Mouse (Mus musculus) left cerebral cortex, postnatal 36 days (tissue): ENCODE data around the gene Htra3. TPM values are rescaled to one million over a fixed set of nuclear protein-coding genes. Genes with fewer than 3 reads are reported as not detected.

Experiments used
- DNase-seq, 2 experiments: peaks; one replicate each; pipeline ENCODE4 v3.0.0; 2021 to 2022; ENCODE audit warnings: low spot score in 2 of 2, mixed read lengths in 1 of 2
- intact Hi-C: fragments of 180-260 bp; cut with DNase I; formaldehyde crosslinking; loops from one replicate; pipeline ENCODE4 v1.15.1; 2025
- total RNA-seq, 2 experiments: library from RNA; stranded (reverse); gene quantifications; 2 replicates each; pipeline ENCODE4 v1.2.3; 2021

Gene Htra3
- total RNA-seq, 2 experiments from 2014 or later: 7.7 to 9.6 TPM

DNA sequence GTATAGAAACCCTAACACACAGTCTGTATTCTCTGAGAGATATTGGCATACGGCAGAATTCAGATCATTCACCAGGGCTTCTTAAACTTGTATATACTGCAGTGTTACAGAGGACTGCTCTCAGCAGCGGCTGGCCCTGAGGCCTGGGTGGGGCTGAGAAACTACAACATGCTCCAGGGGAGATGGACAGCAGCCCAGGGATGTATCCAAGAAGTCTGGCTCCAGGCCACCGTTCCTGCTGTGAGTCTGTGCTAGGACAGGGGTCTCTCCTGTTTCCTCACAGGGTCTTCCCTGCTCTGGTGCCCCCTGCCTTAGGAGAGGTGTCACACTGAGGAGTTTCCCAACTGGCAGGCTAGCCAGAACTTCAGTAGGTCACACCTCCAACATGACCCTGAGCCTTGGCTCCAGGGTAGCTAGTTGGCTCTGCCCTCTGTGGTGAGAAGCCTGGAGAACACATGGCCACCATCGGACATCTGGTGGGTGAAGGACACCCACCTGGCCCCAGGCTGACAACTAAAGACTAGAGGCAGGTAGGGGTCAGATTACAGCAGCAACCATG, 23.1 kb upstream of the Htra3 start:
- intact Hi-C loops: no loop called here
- no peak for DNase-seq

DNA sequence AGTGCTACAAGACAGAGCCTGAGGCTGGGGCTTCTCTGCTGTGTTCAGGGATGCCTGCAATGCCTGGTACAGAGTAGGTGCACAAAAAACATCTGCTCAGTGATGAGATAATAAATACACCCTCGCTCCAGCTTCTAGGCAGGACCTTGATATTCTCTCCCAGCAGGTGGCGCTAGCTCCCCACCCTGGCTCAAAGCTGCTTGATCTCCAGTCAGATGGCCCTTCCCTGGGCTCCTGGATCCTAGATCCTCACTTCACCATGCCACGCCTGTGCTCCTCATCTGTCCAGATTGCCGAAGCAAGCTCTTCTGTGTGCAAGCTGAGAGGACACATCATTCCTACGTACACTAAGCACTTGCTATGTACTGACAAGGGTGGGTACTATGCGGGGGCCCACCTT, 21.5 kb upstream of the Htra3 start:
- DNase-seq: peak; percentile 49 to 52
- intact Hi-C loops: no loop called here

DNA sequence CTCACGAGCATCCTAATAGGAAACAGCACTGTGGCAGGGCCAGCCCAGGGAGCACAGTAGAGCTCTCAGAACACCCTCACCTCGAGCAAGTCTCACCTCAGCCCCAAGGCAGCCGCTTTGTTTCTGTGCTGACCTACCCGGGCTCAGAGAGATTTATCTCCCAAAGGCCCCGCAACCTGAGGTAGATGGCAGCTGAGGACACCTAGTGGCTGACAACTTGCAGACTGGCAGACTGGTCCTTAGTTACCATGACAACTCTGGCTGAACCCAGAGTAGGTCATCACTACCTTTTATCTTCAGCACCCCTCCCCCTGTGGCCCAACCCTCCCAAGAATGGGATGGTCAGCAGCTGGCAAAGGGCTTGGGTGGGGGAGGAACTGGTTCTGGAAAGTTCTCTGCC, 16.2 kb upstream of the Htra3 start:
- no peak for DNase-seq
- intact Hi-C loops: no loop called here

DNA sequence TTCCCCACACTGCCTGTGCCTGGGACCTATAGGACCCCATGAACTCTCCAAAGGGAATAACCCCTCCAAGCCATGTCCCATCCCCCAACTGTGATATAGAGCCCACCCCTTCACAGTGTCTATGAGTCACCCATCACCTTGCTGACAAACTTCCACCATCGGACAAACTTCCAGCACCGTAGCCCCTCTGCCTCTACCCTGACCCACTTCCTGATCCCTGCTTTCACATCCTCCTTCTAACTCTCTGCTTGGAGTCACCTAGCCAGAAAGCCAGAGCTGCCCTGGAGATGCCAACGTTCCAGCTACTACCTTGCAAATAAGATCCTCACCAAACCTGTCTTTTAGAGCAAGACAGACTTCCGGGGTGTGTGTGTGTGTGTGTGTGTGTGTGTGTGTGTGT, 14.1 kb upstream of the Htra3 start:
- no peak for DNase-seq
- intact Hi-C loops: no loop called here

DNA sequence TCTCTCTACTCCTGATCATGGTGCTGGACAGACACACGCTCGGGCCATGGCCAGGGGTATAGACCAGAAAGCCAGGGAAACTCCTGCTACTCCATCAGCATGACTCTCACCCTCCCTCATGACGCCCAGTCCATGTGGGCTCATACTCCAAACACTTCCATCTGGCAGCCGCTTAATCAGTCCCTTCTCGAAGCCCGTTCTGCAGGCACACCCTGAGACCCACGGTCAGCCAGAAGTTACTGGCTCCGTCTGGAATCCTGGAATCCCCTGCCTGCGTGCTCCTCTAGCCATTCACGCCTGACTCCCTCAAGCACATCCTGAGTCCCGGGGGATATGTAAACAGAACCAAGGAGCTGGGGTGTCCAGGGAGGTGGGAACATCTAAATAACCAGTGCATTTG, 11.7 kb upstream of the Htra3 start:
- DNase-seq: no peak
- intact Hi-C loops: no loop called here

DNA sequence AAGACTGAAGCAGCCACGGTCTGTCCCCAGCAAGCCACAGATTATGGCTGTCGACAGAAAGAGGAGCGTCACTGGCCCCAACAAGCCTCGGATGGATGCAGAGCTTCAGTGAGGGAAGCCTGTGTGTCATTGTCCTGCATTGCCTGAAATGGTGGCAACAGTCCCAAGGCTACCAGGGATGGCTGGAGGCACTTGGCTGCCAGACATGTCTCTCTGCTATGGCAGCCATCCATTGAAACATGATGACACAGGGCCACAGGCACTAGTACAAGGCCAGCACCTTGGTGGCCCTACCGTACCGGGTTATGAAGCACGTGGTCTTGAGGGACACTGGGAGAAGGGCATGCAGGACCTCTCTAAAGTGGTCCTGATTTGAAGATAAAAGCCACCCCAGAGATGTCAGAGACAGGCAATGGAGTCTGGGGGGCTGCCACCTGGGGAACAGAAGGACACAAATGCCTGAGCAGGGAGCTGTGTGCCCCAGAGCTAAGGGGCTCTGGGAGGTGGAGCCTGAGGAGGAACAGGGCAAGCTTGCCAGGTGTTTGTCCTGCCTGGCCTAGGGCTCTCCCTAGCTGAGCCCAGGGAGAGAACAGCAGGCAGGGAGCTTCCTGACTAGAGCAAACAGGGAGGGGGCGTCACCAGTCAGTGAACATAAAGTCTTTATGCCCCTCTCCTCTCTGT, 11.0 kb upstream of the Htra3 start:
- DNase-seq: no peak
- intact Hi-C loops: no loop called here

DNA sequence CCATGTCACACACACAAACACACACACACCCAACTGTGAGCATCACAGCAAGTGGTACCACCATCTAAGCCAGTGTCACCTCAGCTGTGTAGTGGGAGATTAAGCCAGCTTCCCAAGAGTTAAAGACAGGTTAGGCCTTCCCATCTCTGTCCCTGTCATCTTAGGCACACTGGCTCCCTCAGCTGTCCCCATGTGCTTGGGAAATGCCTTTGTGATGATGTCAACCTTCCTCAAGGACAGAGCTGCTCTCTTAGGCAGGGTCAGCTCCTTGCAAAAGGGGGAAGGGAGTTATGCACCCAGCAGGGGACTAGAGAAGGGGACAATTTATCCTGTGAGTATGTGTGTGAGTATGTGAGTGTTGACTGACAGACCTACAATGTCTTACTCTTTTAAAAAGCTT, 9.8 kb upstream of the Htra3 start:
- no peak for DNase-seq
- intact Hi-C loops: no loop called here

DNA sequence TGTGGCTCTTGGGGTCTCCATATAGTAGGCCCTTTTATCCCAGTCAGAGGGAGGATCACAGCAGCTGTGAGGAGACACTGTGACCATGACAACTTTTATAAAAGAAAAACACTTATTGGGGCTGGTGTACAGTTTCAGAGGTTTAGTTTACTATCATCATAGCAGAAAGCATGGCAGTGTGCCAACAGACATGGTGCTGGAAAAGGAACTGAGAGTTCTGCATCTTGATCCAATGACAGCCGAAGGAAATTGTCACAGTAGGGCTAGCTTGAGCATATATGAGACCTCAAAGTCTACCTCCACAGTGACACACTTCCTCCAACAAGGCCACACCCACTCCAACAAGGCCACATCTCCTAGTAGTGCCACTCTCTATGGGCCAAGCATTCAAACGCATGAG, 9.3 kb upstream of the Htra3 start:
- intact Hi-C loops: no loop called here
- DNase-seq: no peak

DNA sequence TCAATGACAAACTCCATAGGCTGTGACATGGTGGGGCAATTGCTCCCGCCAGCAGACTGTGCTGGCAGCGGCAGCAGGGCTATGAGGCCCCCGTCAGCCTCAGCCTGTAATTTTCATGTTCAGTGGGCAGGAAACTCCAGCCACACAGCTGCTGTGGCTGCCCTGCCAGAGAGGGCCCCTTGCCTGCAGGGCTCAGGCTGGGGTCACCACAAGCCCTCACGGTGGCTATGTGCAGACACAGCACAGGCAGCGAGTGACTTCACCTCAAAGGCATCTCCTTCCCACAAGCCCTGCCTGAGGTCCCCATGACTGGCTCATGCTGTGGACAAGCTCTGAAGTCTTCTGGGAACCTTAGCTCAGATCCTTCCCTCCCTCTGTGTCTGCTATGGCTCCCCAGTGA, 7.5 kb upstream of the Htra3 start:
- DNase-seq: no peak
- intact Hi-C loops: no loop called here

DNA sequence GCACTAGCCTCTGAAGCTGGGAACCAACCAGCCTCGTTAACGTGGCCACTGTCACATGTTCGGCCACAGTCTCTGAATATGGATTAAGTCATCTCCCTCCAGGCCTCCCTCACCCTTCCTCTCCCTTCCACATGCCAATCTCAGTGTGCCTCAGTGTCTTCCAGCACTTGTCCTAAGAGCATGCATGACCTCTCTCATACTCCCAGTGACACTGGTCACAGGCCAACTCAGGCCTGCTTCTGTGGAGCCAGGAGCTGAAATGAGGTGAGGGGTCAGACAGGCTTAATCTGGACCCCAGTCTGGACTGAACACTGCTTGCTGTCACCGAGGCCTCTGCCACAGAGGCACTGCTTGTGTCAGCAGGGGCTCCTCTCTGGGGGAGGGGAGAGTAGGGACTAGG, 6.8 kb upstream of the Htra3 start:
- intact Hi-C loops: no loop called here
- no peak for DNase-seq

DNA sequence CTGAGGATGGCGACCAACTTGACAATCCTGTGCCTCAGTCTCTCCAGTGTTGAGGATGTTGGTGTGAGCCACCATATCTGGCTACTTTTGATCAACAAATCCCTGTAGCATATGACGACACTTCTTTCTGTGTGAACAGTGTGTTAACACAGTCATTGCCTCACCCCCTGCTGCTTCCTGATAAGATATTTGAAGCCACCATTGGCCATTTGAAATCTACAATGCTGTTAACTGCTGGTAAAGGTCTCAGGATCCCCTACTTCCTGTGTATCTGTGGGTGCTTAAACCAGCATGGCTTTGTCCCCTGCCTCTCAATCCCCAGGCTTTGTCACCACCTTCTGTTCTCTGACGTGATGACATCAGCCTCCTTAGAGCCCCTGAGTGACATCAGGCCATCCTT, 5.5 kb upstream of the Htra3 start:
- DNase-seq: no peak
- intact Hi-C loops: no loop called here

DNA sequence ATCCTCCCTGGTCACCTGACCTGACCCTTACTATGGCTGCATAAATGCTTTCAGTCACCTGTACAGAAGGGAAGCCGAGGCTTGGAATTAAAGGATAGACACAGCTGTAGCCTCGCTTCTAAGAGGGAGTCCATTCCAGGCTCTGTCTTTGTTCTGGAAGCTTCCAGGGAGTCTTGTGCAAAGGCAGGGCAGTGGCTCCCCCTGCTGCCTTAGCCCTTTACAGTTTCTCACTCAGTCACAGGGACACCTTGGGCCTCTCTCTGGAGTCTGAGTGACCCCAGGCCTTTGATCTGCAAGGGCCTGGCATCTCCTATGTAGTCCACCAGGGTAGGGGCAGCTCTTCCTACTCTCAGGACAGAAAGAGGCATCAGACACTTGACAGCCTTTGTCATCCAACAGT, 1.4 kb upstream of the Htra3 start:
- intact Hi-C loops: loop anchor here (5.0 kb wide), 1 partner anchor 84 kb away; no protein-coding TSS in a partner anchor
- DNase-seq: no peak

DNA sequence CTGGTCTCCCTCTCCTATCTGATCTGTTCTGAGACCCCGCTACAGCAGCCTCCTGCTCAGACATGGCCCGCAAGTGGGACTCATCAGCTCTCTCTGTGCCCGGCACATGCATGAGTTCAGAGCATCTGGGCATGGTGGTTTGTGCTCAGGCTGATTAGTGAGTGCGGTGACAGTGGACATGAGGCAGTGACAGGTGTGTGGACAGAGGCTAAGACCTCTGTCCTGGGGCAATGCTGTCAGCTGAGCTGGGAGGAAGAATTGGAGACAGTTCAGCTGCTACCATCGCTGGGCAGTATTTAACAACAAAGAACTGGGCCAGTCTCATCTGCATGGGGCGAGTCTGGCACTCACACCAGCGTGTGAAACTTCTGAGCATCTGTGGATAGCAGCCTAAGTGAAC, 2.6 kb downstream of the Htra3 start:
- intact Hi-C loops: no loop called here

DNA sequence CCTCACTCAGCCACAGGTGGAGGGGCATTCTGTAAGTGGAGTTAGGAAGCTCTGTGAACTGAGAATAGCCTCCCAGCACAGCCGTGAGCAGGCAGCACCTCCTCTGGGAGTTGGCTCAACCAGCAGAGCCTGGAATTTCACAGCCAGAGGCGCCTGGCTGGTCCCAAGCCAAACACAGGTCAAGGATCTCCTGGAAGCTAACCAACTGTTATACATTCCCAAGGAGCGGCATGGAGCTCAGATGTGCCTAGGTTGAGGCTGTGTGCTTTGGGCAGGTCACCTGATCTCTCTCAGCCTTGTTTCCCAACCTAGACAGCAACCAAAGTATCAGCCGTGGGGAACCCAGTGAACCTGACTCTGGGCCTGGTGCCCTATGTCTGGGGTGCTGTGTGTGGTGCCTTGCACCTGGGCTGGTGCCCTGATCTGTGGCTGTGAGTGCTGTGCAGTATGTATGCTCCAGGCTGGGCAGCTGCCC, 5.5 kb downstream of the Htra3 start:
- intact Hi-C loops: no loop called here
- DNase-seq: no peak

More for the DNA sequence above, 2.6 kb downstream of the Htra3 start:
- DNase-seq: no peak

DNA sequence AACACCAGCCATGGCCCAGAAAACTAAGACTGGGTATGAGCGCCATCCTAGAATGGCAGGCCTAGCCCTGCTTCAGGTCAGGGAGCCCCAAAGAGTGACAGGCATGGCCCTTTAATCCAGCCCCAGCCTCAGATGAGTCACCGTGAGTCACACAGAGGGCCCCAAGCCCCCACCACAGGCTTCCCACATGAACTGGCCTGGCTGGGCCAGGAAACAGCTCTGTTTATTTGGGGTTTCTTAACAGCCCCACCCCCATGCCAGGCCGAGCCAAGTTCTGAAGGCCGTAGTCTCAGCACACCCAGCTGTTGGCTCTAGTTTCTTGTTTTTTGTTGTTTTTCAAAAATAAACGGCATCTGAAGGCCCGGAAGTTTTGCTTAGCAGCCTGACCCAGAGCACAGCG, 6.5 kb downstream of the Htra3 start:
- DNase-seq: peak; percentile 25 to 37
- intact Hi-C loops: no loop called here

DNA sequence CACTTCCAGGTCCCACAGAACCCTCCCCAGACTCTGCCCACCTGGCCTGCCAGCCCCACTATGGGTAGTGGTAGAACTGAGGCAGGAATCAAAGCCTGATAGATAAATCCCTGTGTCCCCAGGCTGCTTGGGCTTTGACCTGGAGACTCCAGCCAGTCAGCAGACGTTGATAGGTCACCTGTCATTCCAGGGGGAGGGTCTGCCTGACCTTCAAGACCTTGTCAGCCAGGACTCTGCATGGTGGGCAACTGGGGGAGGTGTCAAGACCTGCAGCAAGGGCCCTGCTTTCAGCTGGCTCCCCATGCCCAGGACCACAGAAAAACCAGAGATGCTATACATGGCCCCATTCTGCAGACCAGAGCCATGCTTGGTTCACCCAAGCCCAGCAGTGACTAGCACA, 7.0 kb downstream of the Htra3 start:
- no peak for DNase-seq
- intact Hi-C loops: no loop called here

DNA sequence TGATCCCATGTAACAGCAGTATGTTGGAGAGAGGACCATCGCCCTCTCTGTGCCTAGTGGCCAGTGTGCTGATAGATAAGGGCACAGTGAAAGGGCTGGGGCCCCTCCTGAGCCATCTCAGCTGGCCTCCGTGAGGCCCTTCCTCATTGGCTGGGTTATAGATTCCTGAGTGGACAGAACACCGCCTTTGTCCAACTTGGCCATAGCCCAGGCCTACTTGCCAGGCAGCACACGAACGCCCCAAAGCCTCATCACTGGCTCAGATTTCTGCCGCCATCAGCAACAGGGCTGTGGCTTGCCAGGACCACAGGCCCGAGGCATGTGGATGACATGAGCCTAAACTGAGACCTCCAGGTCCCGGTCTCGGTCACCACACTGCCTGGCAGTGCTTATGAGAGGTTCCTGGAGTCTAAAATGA, 8.1 kb downstream of the Htra3 start:
- intact Hi-C loops: no loop called here

DNA sequence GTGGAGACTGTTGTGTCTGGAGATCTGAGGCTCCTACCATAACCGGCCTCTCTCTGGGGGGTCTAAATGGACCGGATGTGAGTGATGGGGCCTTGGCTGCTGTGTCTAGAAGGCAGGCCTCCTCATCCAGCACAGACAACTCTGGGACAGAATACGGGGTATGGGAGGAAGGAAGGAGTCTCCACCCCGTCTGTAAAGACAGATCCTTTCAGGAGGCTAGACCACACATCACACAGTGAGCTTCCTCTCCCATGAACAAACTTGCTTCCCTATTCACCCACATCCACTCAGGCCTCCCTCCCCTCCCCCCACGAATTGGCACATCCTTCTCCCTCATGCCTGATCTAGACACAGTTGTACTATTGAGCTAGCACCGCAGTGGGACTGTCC, 9.2 kb downstream of the Htra3 start:
- intact Hi-C loops: no loop called here
- DNase-seq: no peak

More for the DNA sequence above, 8.1 kb downstream of the Htra3 start:
- peak; percentile 39 to 46 for DNase-seq

DNA sequence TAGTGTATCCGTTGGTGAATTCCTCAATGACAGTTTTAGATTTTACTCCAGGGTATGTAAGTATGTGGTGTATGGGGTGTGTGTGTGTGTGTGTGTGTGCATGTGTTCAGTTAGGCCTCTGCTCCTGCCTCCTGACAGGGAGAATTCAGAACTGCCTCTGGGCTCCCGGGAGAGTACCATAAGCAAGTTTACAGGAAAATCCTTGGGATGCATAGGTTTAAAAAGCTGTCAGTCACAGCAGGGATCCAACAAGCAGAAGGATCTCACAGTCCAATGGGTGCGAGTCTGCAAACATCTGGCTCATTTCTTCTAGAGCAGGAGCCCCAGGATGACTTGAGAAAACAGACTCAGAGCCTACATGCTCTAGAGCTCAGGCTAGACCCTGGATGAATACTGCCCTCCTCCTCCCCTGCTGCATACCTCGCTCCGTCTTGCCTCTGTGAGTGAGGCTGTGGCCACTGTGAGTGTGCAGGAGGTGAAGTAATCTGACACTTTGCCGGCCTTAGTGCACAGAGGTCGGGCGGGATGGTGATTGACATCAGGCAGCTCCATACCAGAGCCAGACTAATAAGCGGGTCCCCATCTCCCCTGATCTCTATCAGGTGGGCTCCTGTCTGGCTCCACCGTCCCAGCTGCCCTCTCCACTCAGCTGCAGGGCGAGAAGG, 9.7 kb downstream of the Htra3 start:
- no peak for DNase-seq
- intact Hi-C loops: no loop called here

DNA sequence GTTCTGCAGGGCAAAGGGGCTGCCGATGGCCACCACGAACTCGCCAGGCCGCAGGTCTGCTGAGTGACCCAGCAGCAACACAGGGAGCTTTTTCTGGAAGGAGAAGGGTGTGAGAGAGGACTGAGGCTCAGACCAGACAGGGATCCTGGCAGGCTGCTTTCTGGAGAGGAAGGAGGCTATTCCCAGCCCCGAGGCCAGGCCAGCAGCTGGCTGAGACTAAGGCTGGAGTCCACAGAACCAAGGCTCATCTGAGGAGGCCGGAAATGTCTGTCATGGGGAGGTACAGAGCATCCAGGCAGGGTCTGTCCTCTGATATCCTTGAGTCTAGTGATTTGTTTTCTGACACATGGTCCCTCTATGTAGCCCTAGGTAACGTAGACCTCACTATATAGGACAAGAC, 13.4 kb downstream of the Htra3 start:
- no peak for DNase-seq
- intact Hi-C loops: no loop called here

DNA sequence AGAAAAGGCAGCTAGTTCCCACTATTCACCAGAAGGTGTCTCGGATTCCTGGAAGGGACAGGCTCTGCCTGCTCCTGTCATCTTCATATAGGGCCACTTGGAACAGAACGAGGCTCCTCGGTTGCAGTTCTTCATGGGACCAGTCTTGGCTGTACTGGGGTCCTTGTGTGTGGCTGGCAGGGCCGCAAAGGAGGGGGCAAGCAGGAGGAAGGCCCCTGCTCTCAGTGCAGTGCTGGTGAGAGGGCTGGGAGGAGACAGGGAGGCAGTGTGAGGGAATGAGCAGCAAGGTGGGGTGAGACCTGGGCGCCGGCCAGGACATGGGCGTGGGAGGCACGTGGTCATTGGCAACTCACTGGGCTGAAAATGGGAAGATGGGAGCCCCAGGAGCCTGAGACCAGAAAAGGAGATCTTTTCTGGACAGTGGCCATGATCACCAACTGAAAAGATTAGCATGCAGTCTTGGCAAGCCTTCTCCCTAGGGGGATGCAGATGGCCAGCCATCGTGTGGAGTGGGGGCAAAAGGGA, 17.5 kb downstream of the Htra3 start:
- intact Hi-C loops: no loop called here
- no peak for DNase-seq
